Mouse (Mus musculus) lung, postnatal 0 days (tissue): ENCODE measurements at regions not wholly inside any gene's neighbourhood (a gene's known extent, or its start where the extent isn't known, plus 50 kb on each side); places are given as distances from the start of the nearest gene placed in this dataset.

Experiments used
- CTCF ChIP-seq: IDR thresholded peaks from 2 replicates; pipeline ENCODE4 v1.5.1; 2016; ENCODE audit warnings: antibody characterized with exemption, mild to moderate bottlenecking
- EP300 ChIP-seq: IDR thresholded peaks from 2 replicates; pipeline ENCODE4 v1.6.1; 2016; ENCODE audit warnings: antibody characterized with exemption, mild to moderate bottlenecking, control low read depth

GRCm38 (mm10) chr2:8756546-8756945 is 1124.5 kb upstream of the 4930412O13Rik start:
- TF ChIP-seq CTCF, result no peak
- TF ChIP-seq EP300, result no peak
